Mouse (Mus musculus): Measurements from ENCODE around the gene Gm3839. TPM values are rescaled to one million over a fixed set of nuclear protein-coding genes. Genes with fewer than 3 reads are reported as not detected.

Gene Gm3839
- polyA plus RNA-seq (2021; fragmentation: Nextera tagmentation) = 3.1 and 4.4 TPM in 2 replicates
- long read RNA-seq, experiment 1 = 0 reads
- long read RNA-seq, experiment 2 = 0 reads

DNA sequence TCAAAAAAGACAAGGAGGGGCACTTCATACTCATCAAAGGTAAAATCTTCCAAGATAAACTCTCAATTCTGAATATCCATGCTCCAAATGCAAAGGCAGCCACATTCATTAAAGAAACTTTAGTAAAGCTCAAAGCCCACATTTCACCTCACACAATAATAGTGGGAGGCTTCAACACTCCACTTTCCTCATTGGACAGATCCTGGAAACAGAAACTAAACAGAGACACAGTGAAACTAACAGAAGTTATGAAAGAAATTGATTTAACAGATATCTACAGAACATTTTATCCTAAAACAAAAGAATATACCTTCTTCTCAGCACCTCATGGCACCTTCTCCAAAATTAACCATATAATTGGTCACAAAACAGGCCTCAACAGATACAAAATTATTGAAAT, at the start of gene Gm3839:
TSS of gene Gm3839 (minus strand) at position 101 of the 400 bp plus-strand sequence.

Other genes with a start within 250 kb of the Gm3839 start
- gene Fhit, start 194.7 kb downstream of the Gm3839 start, polyA plus RNA-seq (2021; fragmentation: Nextera tagmentation) = 14.7 and 21.1 TPM in 2 replicates
- 13.8 and 18.4 TPM in 2 replicates for gene Ptprg, start 196.8 kb upstream of the Gm3839 start, polyA plus RNA-seq (2021; fragmentation: Nextera tagmentation)